Mouse (Mus musculus): Measurements from ENCODE around the gene Ubp1. TPM values are rescaled to one million over a fixed set of nuclear protein-coding genes. Genes with fewer than 3 reads are reported as not detected.

Ubp1 gene
- polyA plus RNA-seq, 1 experiment from 2014 or later, result 25.2 TPM

GRCm38 (mm10) chr9:113976264-113976663, 45.5 kb downstream of the Ubp1 start:
- Histone ChIP-seq H3K4me1 (ENCODE audit: control insufficient read depth, insufficient read depth, low read length) (no peaks in the 10 kb centered on the region), H3K9ac (ENCODE audit: low read length) (no peak overlapping the region), H3K36me3 (ENCODE audit: control insufficient read depth, insufficient read depth, low read length) (peaks cover 14% of the 10 kb centered on the region), H3K4me2 (ENCODE audit: low read depth, low read length) (no peak overlapping the region), H3K4me3 (replicated peaks; ENCODE audit: low read length) (no peak overlapping the region), H3K9me3 (replicated peaks; ENCODE audit: control insufficient read depth, low read length) (no peaks in the 10 kb centered on the region), H3K27ac (ENCODE audit: low read length) (no peak overlapping the region), H3K27me3 (ENCODE audit: control insufficient read depth, insufficient read depth, low read length) (no peaks in the 10 kb centered on the region)
- no peak for ATAC-seq (ENCODE audit: insufficient read depth, low FRiP score)
- 90% methylated on average over 10 of the region's 10 CpGs for WGBS

- Histone ChIP-seq H3K27me3 (ENCODE audit: control insufficient read depth, insufficient read depth, low read length) (no peaks in the 10 kb centered on the region), H3K4me2 (ENCODE audit: low read depth, low read length) (no peak overlapping the region), H3K9me3 (replicated peaks; ENCODE audit: control insufficient read depth, low read length) (no peaks in the 10 kb centered on the region), H3K9ac (ENCODE audit: low read length) (no peak overlapping the region), H3K27ac (ENCODE audit: low read length) (no peak overlapping the region), H3K4me1 (ENCODE audit: control insufficient read depth, insufficient read depth, low read length) (no peaks in the 10 kb centered on the region), H3K4me3 (replicated peaks; ENCODE audit: low read length) (no peak overlapping the region), H3K36me3 (ENCODE audit: control insufficient read depth, insufficient read depth, low read length) (peaks cover 14% of the 10 kb centered on the region)
- no peak for ATAC-seq (ENCODE audit: insufficient read depth, low FRiP score)
- 84% methylated on average over 11 of the region's 11 CpGs for WGBS
These were observed 46.6 kb downstream of the Ubp1 start for GRCm38 (mm10) chr9:113977225-113977840.

GRCm38 (mm10) chr9:113978656-113979055, 47.9 kb downstream of the Ubp1 start:
- Histone ChIP-seq H3K27me3 (ENCODE audit: control insufficient read depth, insufficient read depth, low read length) (no peaks in the 10 kb centered on the region), H3K4me2 (ENCODE audit: low read depth, low read length) (no peak overlapping the region), H3K9ac (ENCODE audit: low read length) (no peak overlapping the region), H3K4me3 (replicated peaks; ENCODE audit: low read length) (no peak overlapping the region), H3K4me1 (ENCODE audit: control insufficient read depth, insufficient read depth, low read length) (no peaks in the 10 kb centered on the region), H3K36me3 (ENCODE audit: control insufficient read depth, insufficient read depth, low read length) (peaks cover 12% of the 10 kb centered on the region; the same call in 1 of the 2 replicates), H3K9me3 (replicated peaks; ENCODE audit: control insufficient read depth, low read length) (no peaks in the 10 kb centered on the region), H3K27ac (ENCODE audit: low read length) (no peak overlapping the region)
- no peak for ATAC-seq (ENCODE audit: insufficient read depth, low FRiP score)
- 73% methylated on average over 7 of the region's 7 CpGs for WGBS

- 91% methylated on average over 13 of the region's 13 CpGs for WGBS
- H3K27ac ChIP-seq (ENCODE audit: low read length), result no peak overlapping the region
- no peak overlapping the region for H3K9ac ChIP-seq (ENCODE audit: low read length)
- ATAC-seq (ENCODE audit: insufficient read depth, low FRiP score), result no peak
- H3K4me2 ChIP-seq (ENCODE audit: low read depth, low read length), result no peak overlapping the region
- H3K36me3 ChIP-seq (ENCODE audit: control insufficient read depth, insufficient read depth, low read length), result peaks cover 12% of the 10 kb centered on the region; the same call in 1 of the 2 replicates
- H3K9me3 ChIP-seq (replicated peaks; ENCODE audit: control insufficient read depth, low read length), result no peaks in the 10 kb centered on the region
- no peak overlapping the region for H3K4me3 ChIP-seq (replicated peaks; ENCODE audit: low read length)
- no peaks in the 10 kb centered on the region for H3K4me1 ChIP-seq (ENCODE audit: control insufficient read depth, insufficient read depth, low read length)
- H3K27me3 ChIP-seq (ENCODE audit: control insufficient read depth, insufficient read depth, low read length), result no peaks in the 10 kb centered on the region
These were observed 48.6 kb downstream of the Ubp1 start for GRCm38 (mm10) chr9:113979356-113979755.

- ATAC-seq (ENCODE audit: insufficient read depth, low FRiP score), result no peak
- no peak overlapping the region for H3K27ac ChIP-seq (ENCODE audit: low read length)
- no peaks in the 10 kb centered on the region for H3K4me1 ChIP-seq (ENCODE audit: control insufficient read depth, insufficient read depth, low read length)
- H3K4me3 ChIP-seq (replicated peaks; ENCODE audit: low read length), result no peak overlapping the region
- no peak overlapping the region for H3K4me2 ChIP-seq (ENCODE audit: low read depth, low read length)
- peaks cover 6% of the 10 kb centered on the region; the same call in 1 of the 2 replicates for H3K36me3 ChIP-seq (ENCODE audit: control insufficient read depth, insufficient read depth, low read length)
- WGBS, result 68% methylated on average over 16 of the region's 16 CpGs
- no peak overlapping the region for H3K9ac ChIP-seq (ENCODE audit: low read length)
- H3K9me3 ChIP-seq (replicated peaks; ENCODE audit: control insufficient read depth, low read length), result no peaks in the 10 kb centered on the region
- no peaks in the 10 kb centered on the region for H3K27me3 ChIP-seq (ENCODE audit: control insufficient read depth, insufficient read depth, low read length)
These were observed 50.6 kb downstream of the Ubp1 start for GRCm38 (mm10) chr9:113981099-113981880.

GRCm38 (mm10) chr9:113982451-113982850, 51.7 kb downstream of the Ubp1 start:
- no peak for ATAC-seq (ENCODE audit: insufficient read depth, low FRiP score)
- Histone ChIP-seq H3K27ac (ENCODE audit: low read length) (no peak overlapping the region), H3K4me3 (replicated peaks; ENCODE audit: low read length) (no peak overlapping the region), H3K9ac (ENCODE audit: low read length) (no peak overlapping the region), H3K36me3 (ENCODE audit: control insufficient read depth, insufficient read depth, low read length) (peaks cover under 1% of the 10 kb centered on the region; the same call in 1 of the 2 replicates), H3K9me3 (replicated peaks; ENCODE audit: control insufficient read depth, low read length) (no peaks in the 10 kb centered on the region), H3K27me3 (ENCODE audit: control insufficient read depth, insufficient read depth, low read length) (no peaks in the 10 kb centered on the region), H3K4me2 (ENCODE audit: low read depth, low read length) (no peak overlapping the region), H3K4me1 (ENCODE audit: control insufficient read depth, insufficient read depth, low read length) (no peaks in the 10 kb centered on the region)
- WGBS, result 80% methylated on average over 2 of the region's 2 CpGs

- no peaks in the 10 kb centered on the region for H3K9me3 ChIP-seq (replicated peaks; ENCODE audit: control insufficient read depth, low read length)
- no peaks in the 10 kb centered on the region for H3K36me3 ChIP-seq (ENCODE audit: control insufficient read depth, insufficient read depth, low read length)
- H3K9ac ChIP-seq (ENCODE audit: low read length), result no peak overlapping the region
- no peak overlapping the region for H3K27ac ChIP-seq (ENCODE audit: low read length)
- H3K4me1 ChIP-seq (ENCODE audit: control insufficient read depth, insufficient read depth, low read length), result no peaks in the 10 kb centered on the region
- ATAC-seq (ENCODE audit: insufficient read depth, low FRiP score), result no peak
- 77% methylated on average over 11 of the region's 11 CpGs for WGBS
- H3K4me3 ChIP-seq (replicated peaks; ENCODE audit: low read length), result no peak overlapping the region
- H3K4me2 ChIP-seq (ENCODE audit: low read depth, low read length), result no peak overlapping the region
- no peaks in the 10 kb centered on the region for H3K27me3 ChIP-seq (ENCODE audit: control insufficient read depth, insufficient read depth, low read length)
These were observed 52.3 kb downstream of the Ubp1 start for GRCm38 (mm10) chr9:113982883-113983670.

GRCm38 (mm10) chr9:113984946-113985620, 54.3 kb downstream of the Ubp1 start:
- 82% methylated on average over 13 of the region's 13 CpGs for WGBS

More at GRCm38 (mm10) chr9:113984946-113985620, 54.3 kb downstream of the Ubp1 start:
- no peak overlapping the region for H3K4me2 ChIP-seq (ENCODE audit: low read depth, low read length)
- no peaks in the 10 kb centered on the region for H3K27me3 ChIP-seq (ENCODE audit: control insufficient read depth, insufficient read depth, low read length)
- no peak for ATAC-seq (ENCODE audit: insufficient read depth, low FRiP score)
- no peak overlapping the region for H3K9ac ChIP-seq (ENCODE audit: low read length)
- H3K4me1 ChIP-seq (ENCODE audit: control insufficient read depth, insufficient read depth, low read length), result no peaks in the 10 kb centered on the region
- no peaks in the 10 kb centered on the region for H3K9me3 ChIP-seq (replicated peaks; ENCODE audit: control insufficient read depth, low read length)
- no peak overlapping the region for H3K4me3 ChIP-seq (replicated peaks; ENCODE audit: low read length)
- H3K27ac ChIP-seq (ENCODE audit: low read length), result no peak overlapping the region
- H3K36me3 ChIP-seq (ENCODE audit: control insufficient read depth, insufficient read depth, low read length), result no peaks in the 10 kb centered on the region

Data from stomach, embryonic 16.5 days (tissue).